Mouse (Mus musculus) myocyte (in vitro differentiated cells): ENCODE results near the gene Atp6v1g1. TPM values are rescaled to one million over a fixed set of nuclear protein-coding genes. Genes with fewer than 3 reads are reported as not detected.

Source experiments
- H3K27me3 ChIP-seq: one replicate; pipeline ENCODE4 v1.6.1; 2011; ENCODE audit not compliant: control insufficient read depth, insufficient read depth, insufficient read length
- H3K36me3 ChIP-seq: one replicate; pipeline ENCODE4 v1.6.1; 2011; ENCODE audit not compliant: control insufficient read depth, insufficient read depth
- H3K4me2 ChIP-seq: one replicate; pipeline ENCODE4 v1.6.1; 2011; ENCODE audit warnings: low read depth, control low read depth
- H3K4me3 ChIP-seq: one replicate; pipeline ENCODE4 v1.5.1; 2011; ENCODE audit warnings: mild to moderate bottlenecking, control low read depth, moderate library complexity
- H3K79me2 ChIP-seq: one replicate; pipeline ENCODE4 v1.6.1; 2011; ENCODE audit not compliant: control insufficient read depth, insufficient read depth
- H3ac ChIP-seq: one replicate; pipeline ENCODE4 v1.6.1; 2011; ENCODE audit not compliant: control insufficient read depth, insufficient read length
- CEBPB ChIP-seq: IDR thresholded peaks from 2 replicates; pipeline ENCODE4 v1.6.1; 2011; ENCODE audit warnings: mild to moderate bottlenecking, moderate library complexity; ENCODE audit not compliant: poor library complexity, insufficient read depth, severe bottlenecking
- E2F4 ChIP-seq: IDR thresholded peaks from one replicate; pipeline ENCODE4 v1.6.1; 2011; ENCODE audit warnings: mild to moderate bottlenecking, control low read depth, moderate library complexity; ENCODE audit not compliant: insufficient read depth
- MAX ChIP-seq: IDR thresholded peaks from one replicate; pipeline ENCODE4 v1.6.1; 2011; ENCODE audit warnings: low read depth, mild to moderate bottlenecking, control low read depth
- MYOD1 ChIP-seq, 3 experiments: IDR thresholded peaks; one replicate each; pipeline ENCODE4 v1.6.1; 2011; ENCODE audit warnings: control low read depth in 2 of 3, low read depth in 2 of 3, mild to moderate bottlenecking in 2 of 3, moderate library complexity in 1 of 3; ENCODE audit not compliant: insufficient read length in 2 of 3, control insufficient read depth in 1 of 3
- MYOG ChIP-seq, 3 experiments: IDR thresholded peaks; one replicate each; pipeline ENCODE4 v1.6.1; 2011; ENCODE audit warnings: control low read depth in 2 of 3, low read depth in 2 of 3, mild to moderate bottlenecking in 2 of 3; ENCODE audit not compliant: insufficient read length in 2 of 3, control insufficient read depth in 1 of 3, insufficient read depth in 1 of 3
- POLR2A ChIP-seq: IDR thresholded peaks from one replicate; pipeline ENCODE4 v1.6.1; 2011; ENCODE audit warnings: low read depth, mild to moderate bottlenecking, control low read depth, moderate library complexity; ENCODE audit not compliant: insufficient read length
- POLR2AphosphoS2 ChIP-seq: IDR thresholded peaks from one replicate; pipeline ENCODE4 v1.6.1; 2011; ENCODE audit warnings: low read depth, control low read depth; ENCODE audit not compliant: insufficient read length
- REST ChIP-seq: IDR thresholded peaks from one replicate; pipeline ENCODE4 v1.6.1; 2011; ENCODE audit warnings: mild to moderate bottlenecking, control low read depth, moderate library complexity; ENCODE audit not compliant: insufficient read depth, insufficient read length
- SRF ChIP-seq: IDR thresholded peaks from one replicate; pipeline ENCODE4 v1.6.1; 2011; ENCODE audit warnings: low read depth; ENCODE audit not compliant: control insufficient read depth, insufficient read length
- TCF12 ChIP-seq: IDR thresholded peaks from one replicate; pipeline ENCODE4 v1.6.1; 2011; ENCODE audit warnings: mild to moderate bottlenecking, control low read depth; ENCODE audit not compliant: poor library complexity, insufficient read depth, severe bottlenecking
- TCF3 ChIP-seq: IDR thresholded peaks from one replicate; pipeline ENCODE4 v1.6.1; 2011; ENCODE audit warnings: low read depth, control low read depth; ENCODE audit not compliant: insufficient read length
- USF1 ChIP-seq: IDR thresholded peaks from one replicate; pipeline ENCODE4 v1.6.1; 2011; ENCODE audit warnings: low read depth, mild to moderate bottlenecking, control low read depth, moderate library complexity
- polyA plus RNA-seq: library from polyadenylated mRNA; unstranded; fragments of >200 nt; fragmentation: generic; extraction: Trizol; gene quantifications from one replicate; pipeline ENCODE4 v1.2.1, GENCODE M21; 2012; ENCODE audit warnings: missing spikeins

The Atp6v1g1 gene
- polyA plus RNA-seq, 1 experiment, result 447 TPM

- no peak overlapping the region for H3K4me2 ChIP-seq
- H3K79me2 ChIP-seq, result peaks cover 3% of the 10 kb centered on the region
- no peak overlapping the region for H3ac ChIP-seq
- no peak for TF ChIP-seq MYOD1 (IDR thresholded peaks at IDR 0.05; ENCODE audit: control insufficient read depth in 1 of 3, insufficient read length in 2 of 3, low read depth in 2 of 3)
- TF ChIP-seq POLR2AphosphoS2, result no peak
- TF ChIP-seq SRF, result no peak
- TF ChIP-seq MAX, result no peak
- TF ChIP-seq USF1, result no peak
- no peak for TF ChIP-seq MYOG (IDR thresholded peaks at IDR 0.05; ENCODE audit: control insufficient read depth in 1 of 3, insufficient read depth in 1 of 3, insufficient read length in 2 of 3, low read depth in 2 of 3)
- no peak for TF ChIP-seq POLR2A
- TF ChIP-seq TCF12, result no peak
- TF ChIP-seq REST, result no peak
- no peak for TF ChIP-seq CEBPB
- no peak for TF ChIP-seq TCF3
- no peak for TF ChIP-seq E2F4
- H3K4me3 ChIP-seq, result no peak overlapping the region
- H3K27me3 ChIP-seq, result no peaks in the 10 kb centered on the region
- H3K36me3 ChIP-seq, result peaks cover 65% of the 10 kb centered on the region
These were observed 23.3 kb downstream of the Atp6v1g1 start for GRCm38 (mm10) chr4:63567712-63568390.

- no peaks in the 10 kb centered on the region for H3K27me3 ChIP-seq
- TF ChIP-seq TCF12 (no peak), TCF3 (no peak), SRF (no peak), REST (no peak), MYOD1 (IDR thresholded peaks at IDR 0.05; ENCODE audit: control insufficient read depth in 1 of 3, insufficient read length in 2 of 3, low read depth in 2 of 3) (no peak), POLR2A (no peak), USF1 (no peak), E2F4 (no peak), MAX (no peak), MYOG (IDR thresholded peaks at IDR 0.05; ENCODE audit: control insufficient read depth in 1 of 3, insufficient read depth in 1 of 3, insufficient read length in 2 of 3, low read depth in 2 of 3) (no peak), CEBPB (no peak), POLR2AphosphoS2 (no peak)
- no peak overlapping the region for H3K4me3 ChIP-seq
- H3K4me2 ChIP-seq, result no peak overlapping the region
- H3K79me2 ChIP-seq, result peaks cover 1% of the 10 kb centered on the region
- H3ac ChIP-seq, result no peak overlapping the region
- H3K36me3 ChIP-seq, result peaks cover 63% of the 10 kb centered on the region
These were observed 24.8 kb downstream of the Atp6v1g1 start for GRCm38 (mm10) chr4:63569322-63569721.

- H3K4me3 ChIP-seq, result no peak overlapping the region
- no peaks in the 10 kb centered on the region for H3K27me3 ChIP-seq
- peaks cover 57% of the 10 kb centered on the region for H3K36me3 ChIP-seq
- H3K4me2 ChIP-seq, result no peak overlapping the region
- H3K79me2 ChIP-seq, result no peaks in the 10 kb centered on the region
- H3ac ChIP-seq, result no peak overlapping the region
- TF ChIP-seq MAX (no peak), E2F4 (no peak), CEBPB (no peak), USF1 (no peak), REST (no peak), TCF12 (no peak), MYOD1 (IDR thresholded peaks at IDR 0.05; ENCODE audit: control insufficient read depth in 1 of 3, insufficient read length in 2 of 3, low read depth in 2 of 3) (no peak), POLR2A (no peak), TCF3 (no peak), MYOG (IDR thresholded peaks at IDR 0.05; ENCODE audit: control insufficient read depth in 1 of 3, insufficient read depth in 1 of 3, insufficient read length in 2 of 3, low read depth in 2 of 3) (no peak), SRF (no peak), POLR2AphosphoS2 (no peak)
These were observed 25.7 kb downstream of the Atp6v1g1 start for GRCm38 (mm10) chr4:63570208-63570781.

- no peak overlapping the region for H3K4me3 ChIP-seq
- H3K27me3 ChIP-seq, result no peaks in the 10 kb centered on the region
- no peak overlapping the region for H3K4me2 ChIP-seq
- H3ac ChIP-seq, result no peak overlapping the region
- no peak for TF ChIP-seq REST
- no peak for TF ChIP-seq MYOG (IDR thresholded peaks at IDR 0.05; ENCODE audit: control insufficient read depth in 1 of 3, insufficient read depth in 1 of 3, insufficient read length in 2 of 3, low read depth in 2 of 3)
- 0 out of 2 replicates have a peak, but pooled peaks have one; percentile 45 for TF ChIP-seq CEBPB
- H3K36me3 ChIP-seq, result peaks cover 45% of the 10 kb centered on the region
- H3K79me2 ChIP-seq, result no peaks in the 10 kb centered on the region
These were observed 28.0 kb downstream of the Atp6v1g1 start for GRCm38 (mm10) chr4:63572621-63573020.

GRCm38 (mm10) chr4:63579649-63580048 is 35.1 kb downstream of the Atp6v1g1 start:
- TF ChIP-seq MYOG (IDR thresholded peaks at IDR 0.05; ENCODE audit: control insufficient read depth in 1 of 3, insufficient read depth in 1 of 3, insufficient read length in 2 of 3, low read depth in 2 of 3), result no peak
- TF ChIP-seq MYOD1 (IDR thresholded peaks at IDR 0.05; ENCODE audit: control insufficient read depth in 1 of 3, insufficient read length in 2 of 3, low read depth in 2 of 3), result no peak
- TF ChIP-seq MAX, result no peak
- TF ChIP-seq POLR2A, result no peak
- no peak for TF ChIP-seq E2F4
- TF ChIP-seq TCF3, result no peak
- no peak for TF ChIP-seq REST
- TF ChIP-seq USF1, result no peak
- no peak for TF ChIP-seq SRF
- no peak for TF ChIP-seq POLR2AphosphoS2
- no peak for TF ChIP-seq TCF12
- TF ChIP-seq CEBPB, result no peak
- Histone ChIP-seq H3K4me3 (no peak overlapping the region), H3K36me3 (peaks cover 31% of the 10 kb centered on the region), H3K27me3 (no peaks in the 10 kb centered on the region), H3K79me2 (no peaks in the 10 kb centered on the region), H3K4me2 (no peak overlapping the region), H3ac (no peak overlapping the region)
